Mouse (Mus musculus) heart, embryonic 13.5 days (tissue): Measurements from ENCODE around the gene Trim44. TPM values are rescaled to one million over a fixed set of nuclear protein-coding genes. Genes with fewer than 3 reads are reported as not detected.

ENCODE experiments used
- ATAC-seq: fragments of 200-750 bp; cut with Nextera tagmentation; 2 replicates; pipeline ENCODE4 v1.8.0; 2017; ENCODE audit warnings: moderate TSS enrichment; ENCODE audit not compliant: insufficient number of reproducible peaks, low FRiP score, low TSS enrichment; ENCODE audit errors: extremely low read depth
- H3K27ac ChIP-seq: fragments of 300-500 bp; sonication (generic); replicated peaks from 2 replicates; pipeline ENCODE4 v1.5.1; 2015; ENCODE audit warnings: moderate library complexity, mild to moderate bottlenecking, inconsistent platforms
- H3K27me3 ChIP-seq: fragments of 300-500 bp; sonication (generic); replicated peaks from 2 replicates; pipeline ENCODE4 v1.6.1; 2015; ENCODE audit warnings: mild to moderate bottlenecking, inconsistent platforms
- H3K36me3 ChIP-seq: fragments of 300-500 bp; sonication (generic); 2 replicates; pipeline ENCODE4 v1.6.1; 2015; ENCODE audit warnings: mild to moderate bottlenecking, inconsistent platforms
- H3K4me1 ChIP-seq: fragments of 300-500 bp; sonication (generic); 2 replicates; pipeline ENCODE4 v1.6.1; 2015; ENCODE audit warnings: inconsistent platforms
- H3K4me2 ChIP-seq: fragments of 300-500 bp; sonication (generic); 2 replicates; pipeline ENCODE4 v1.6.1; 2015; ENCODE audit warnings: inconsistent platforms, mild to moderate bottlenecking, moderate library complexity
- H3K4me3 ChIP-seq: fragments of 300-500 bp; sonication (generic); 2 replicates; pipeline ENCODE4 v1.5.1; 2015; ENCODE audit warnings: moderate library complexity, mild to moderate bottlenecking, inconsistent platforms
- H3K9ac ChIP-seq: fragments of 300-500 bp; sonication (generic); 2 replicates; pipeline ENCODE4 v1.6.1; 2015; ENCODE audit warnings: inconsistent platforms, mild to moderate bottlenecking, moderate library complexity
- H3K9me3 ChIP-seq: fragments of 300-500 bp; sonication (generic); 2 replicates; pipeline ENCODE4 v1.6.1; 2016; ENCODE audit warnings: inconsistent platforms
- WGBS: fragments of 180-500 bp; shearing (Covaris S2); methylation state at CpG from one replicate; pipeline ENCODE4 v1.1.7; 2015; ENCODE audit warnings: mixed read lengths; 5-methylcytosine and 5-hydroxymethylcytosine counted together
- polyA plus RNA-seq: library from polyadenylated mRNA; unstranded; fragments of >200 nt; fragmentation: Nextera tagmentation; extraction: Ambion mirVana; gene quantifications from 2 replicates; pipeline ENCODE4 v1.2.1, GENCODE M21; 2015

The Trim44 gene
- polyA plus RNA-seq, 1 experiment from 2014 or later: 17.7 TPM

DNA sequence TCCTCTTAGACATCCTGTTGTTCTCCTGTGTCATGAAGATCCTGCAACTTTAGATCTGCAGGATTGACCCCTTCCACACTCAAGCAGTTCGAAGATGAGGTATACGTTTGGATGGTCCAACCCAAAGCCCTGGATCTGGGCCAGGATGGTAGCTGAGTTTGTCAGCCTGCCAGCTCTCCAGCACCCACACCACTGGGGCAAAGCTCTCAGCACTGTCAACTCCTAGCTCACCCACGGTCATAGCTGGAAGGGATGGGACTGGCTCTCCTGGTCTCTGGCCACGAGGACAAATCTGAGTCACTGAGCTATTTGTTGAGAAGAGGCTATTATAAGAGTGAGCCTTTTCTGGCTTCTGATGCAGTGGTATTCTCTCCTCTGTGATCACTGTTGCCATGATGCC, 155.0 kb downstream of the Trim44 start:
- H3K9ac ChIP-seq: no peak overlapping the region
- no peak overlapping the region for H3K4me3 ChIP-seq
- no peaks in the 10 kb centered on the region for H3K36me3 ChIP-seq
- no peak overlapping the region for H3K4me2 ChIP-seq
- no peaks in the 10 kb centered on the region for H3K9me3 ChIP-seq
- peaks cover 47% of the 10 kb centered on the region for H3K27me3 ChIP-seq
- no peak overlapping the region for H3K27ac ChIP-seq
- peaks cover 6% of the 10 kb centered on the region for H3K4me1 ChIP-seq
- peak; percentile 51; the same call in 1 of the 2 replicates for ATAC-seq
- 33% methylated on average over 4 of the region's 4 CpGs for WGBS

Other genes with a start within 250 kb of the Trim44 start
- 16.3 and 16.8 TPM in 2 replicates for gene Ldlrad3, start 221.4 kb downstream of the Trim44 start, polyA plus RNA-seq
- 2.5 and 2.6 TPM in 2 replicates for gene Fjx1, start 44.7 kb upstream of the Trim44 start, polyA plus RNA-seq
- 1.4 and 2.2 TPM in 2 replicates for gene Pamr1, start 142.2 kb upstream of the Trim44 start, polyA plus RNA-seq